Mouse (Mus musculus) intestine, embryonic 16.5 days (tissue): Measurements from ENCODE around the gene Ldb3. TPM values are rescaled to one million over a fixed set of nuclear protein-coding genes. Genes with fewer than 3 reads are reported as not detected.
A peak's percentile ranks its signal among the peaks of the same experiment; 100 is the strongest.

ENCODE experiments used
- ATAC-seq: fragments of 200-750 bp; cut with Nextera tagmentation; 2 replicates; pipeline ENCODE4 v1.8.0; 2017; ENCODE audit warnings: moderate TSS enrichment, moderate library complexity
- H3K27ac ChIP-seq: fragments of 300-500 bp; sonication (generic); 2 replicates; pipeline ENCODE4 v1.5.1; 2014; ENCODE audit warnings: mild to moderate bottlenecking, low read length
- H3K27me3 ChIP-seq: fragments of 300-500 bp; sonication (generic); replicated peaks from 2 replicates; pipeline ENCODE4 v1.6.1; 2014; ENCODE audit warnings: low read length, control low read depth, mixed read lengths; ENCODE audit not compliant: control insufficient read depth, insufficient read depth
- H3K36me3 ChIP-seq: fragments of 300-500 bp; sonication (generic); 2 replicates; pipeline ENCODE4 v1.6.1; 2014; ENCODE audit warnings: low read length, control low read depth; ENCODE audit not compliant: control insufficient read depth, insufficient read depth
- H3K4me1 ChIP-seq: fragments of 300-500 bp; sonication (generic); 2 replicates; pipeline ENCODE4 v1.6.1; 2014; ENCODE audit warnings: low read length, control low read depth, mixed read lengths; ENCODE audit not compliant: control insufficient read depth, insufficient read depth
- H3K4me2 ChIP-seq: fragments of 300-500 bp; sonication (generic); 2 replicates; pipeline ENCODE4 v1.6.1; 2014; ENCODE audit warnings: low read depth, low read length, control low read depth
- H3K4me3 ChIP-seq: fragments of 300-500 bp; sonication (generic); 2 replicates; pipeline ENCODE4 v1.5.1; 2014; ENCODE audit warnings: mild to moderate bottlenecking, low read length
- H3K9ac ChIP-seq: fragments of 300-500 bp; sonication (generic); 2 replicates; pipeline ENCODE4 v1.6.1; 2014; ENCODE audit warnings: low read depth, low read length
- H3K9me3 ChIP-seq: fragments of 300-500 bp; sonication (generic); 2 replicates; pipeline ENCODE4 v1.6.1; 2016; ENCODE audit warnings: low read length, control low read depth; ENCODE audit not compliant: control insufficient read depth
- WGBS: fragments of 180-500 bp; shearing (Covaris S2); extraction: QIAGEN DNeasy Blood & Tissue Kit; methylation state at CpG from one replicate; pipeline ENCODE4 v1.1.7; 2014; 5-methylcytosine and 5-hydroxymethylcytosine counted together
- polyA plus RNA-seq: library from polyadenylated mRNA; unstranded; fragments of >200 nt; fragmentation: Nextera tagmentation; extraction: Ambion mirVana; gene quantifications from 2 replicates; pipeline ENCODE4 v1.2.1, GENCODE M21; 2015

Ldb3 gene
- polyA plus RNA-seq, 1 experiment from 2014 or later, result 12.8 TPM

DNA sequence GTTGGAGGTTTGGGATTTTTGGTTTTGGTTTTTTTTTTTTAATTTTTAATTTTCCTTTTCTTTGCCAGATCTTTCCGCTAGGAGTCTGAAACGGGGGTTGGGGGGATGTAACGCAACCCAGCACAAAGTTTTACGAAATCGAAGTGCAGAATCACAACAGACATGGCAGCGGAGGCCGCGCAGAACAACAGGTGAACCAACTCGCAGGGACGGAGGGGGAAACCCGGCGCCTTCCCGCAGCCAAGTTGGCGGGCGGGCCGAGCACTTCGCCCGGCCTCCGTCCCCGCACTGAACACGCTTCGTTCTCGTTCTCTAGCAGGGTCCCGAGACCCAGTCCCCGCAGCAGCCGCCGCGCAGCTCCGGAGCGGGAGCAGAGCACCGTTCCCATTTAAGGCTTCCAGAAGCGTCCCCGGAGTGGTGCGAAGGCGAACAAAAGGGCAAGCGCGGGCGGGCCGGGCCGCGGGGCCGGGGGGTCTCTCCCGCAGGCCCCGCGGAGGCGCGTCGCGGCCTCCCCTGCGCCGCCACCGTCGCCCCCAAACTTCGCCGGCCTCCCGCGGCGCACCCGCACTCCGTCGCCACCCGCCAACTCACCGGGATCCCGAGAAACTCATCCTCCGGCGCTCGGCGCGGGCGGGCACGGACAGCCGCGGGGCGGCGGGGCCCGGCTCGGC is 86.5 kb downstream of the Ldb3 start:
- peak overlapping the region; percentile 68 for H3K4me2 ChIP-seq
- peak overlapping the region; percentile 98 for H3K9ac ChIP-seq
- H3K27me3 ChIP-seq, result 0 out of 2 replicates have a peak, but pooled peaks cover 5% of the 10 kb centered on the region
- no peaks in the 10 kb centered on the region for H3K36me3 ChIP-seq
- H3K9me3 ChIP-seq, result no peaks in the 10 kb centered on the region
- peaks cover 19% of the 10 kb centered on the region for H3K4me1 ChIP-seq
- ATAC-seq, result peak; percentile 29
- peak overlapping the region; percentile 90 for H3K4me3 ChIP-seq
- H3K27ac ChIP-seq, result peak overlapping the region; percentile 97
- WGBS, result 0% methylated on average over 68 of the region's 77 CpGs

GRCm38 (mm10) chr14:34501447-34501803 is 87.1 kb downstream of the Ldb3 start:
- Histone ChIP-seq H3K27ac (peak overlapping the region; percentile 97), H3K9me3 (no peaks in the 10 kb centered on the region), H3K4me1 (peaks cover 20% of the 10 kb centered on the region), H3K36me3 (no peaks in the 10 kb centered on the region), H3K4me3 (peak overlapping the region; percentile 90), H3K4me2 (peak overlapping the region; percentile 68), H3K9ac (peak overlapping the region; percentile 98), H3K27me3 (0 out of 2 replicates have a peak, but pooled peaks cover 4% of the 10 kb centered on the region)
- ATAC-seq, result no peak
- WGBS, result under 1% methylated on average over 16 of the region's 16 CpGs

- Histone ChIP-seq H3K9ac (peak overlapping the region; percentile 15; the same call in 1 of the 2 replicates), H3K4me3 (peak overlapping the region; percentile 22; the same call in 1 of the 2 replicates), H3K27me3 (no peaks in the 10 kb centered on the region), H3K27ac (no peak overlapping the region), H3K9me3 (no peaks in the 10 kb centered on the region), H3K4me1 (peaks cover 22% of the 10 kb centered on the region), H3K4me2 (peak overlapping the region; percentile 68), H3K36me3 (no peaks in the 10 kb centered on the region)
- ATAC-seq, result no peak
- WGBS, result 14% methylated on average over 4 of the region's 4 CpGs
Observed at GRCm38 (mm10) chr14:34500309-34500708, 88.2 kb downstream of the Ldb3 start.

DNA sequence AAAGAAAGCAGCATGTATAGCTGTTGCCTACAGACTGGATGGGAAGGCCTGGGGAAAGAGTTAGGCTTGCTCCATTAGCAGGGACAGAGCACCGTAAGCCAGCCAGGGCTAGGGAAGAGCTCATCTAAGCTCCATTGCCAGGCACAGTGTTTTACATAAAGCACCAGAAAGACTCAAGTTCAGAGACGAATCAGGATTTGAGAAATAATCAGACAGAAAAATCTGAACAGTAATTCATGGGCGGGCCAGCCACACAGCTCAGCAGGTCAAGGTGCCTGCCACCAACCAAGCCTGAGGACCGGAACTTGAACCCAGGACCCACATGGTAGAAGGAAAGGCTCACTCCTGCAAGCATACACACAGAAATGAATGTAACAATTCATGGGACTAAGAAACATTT is 88.8 kb downstream of the Ldb3 start:
- no peak overlapping the region for H3K4me3 ChIP-seq
- peaks cover 22% of the 10 kb centered on the region for H3K4me1 ChIP-seq
- no peaks in the 10 kb centered on the region for H3K9me3 ChIP-seq
- H3K4me2 ChIP-seq, result peak overlapping the region; percentile 68; the same call in 1 of the 2 replicates
- no peak for ATAC-seq
- H3K27ac ChIP-seq, result no peak overlapping the region
- WGBS, result 54% methylated on average over 4 of the region's 4 CpGs
- no peaks in the 10 kb centered on the region for H3K36me3 ChIP-seq
- no peak overlapping the region for H3K9ac ChIP-seq
- no peaks in the 10 kb centered on the region for H3K27me3 ChIP-seq

DNA sequence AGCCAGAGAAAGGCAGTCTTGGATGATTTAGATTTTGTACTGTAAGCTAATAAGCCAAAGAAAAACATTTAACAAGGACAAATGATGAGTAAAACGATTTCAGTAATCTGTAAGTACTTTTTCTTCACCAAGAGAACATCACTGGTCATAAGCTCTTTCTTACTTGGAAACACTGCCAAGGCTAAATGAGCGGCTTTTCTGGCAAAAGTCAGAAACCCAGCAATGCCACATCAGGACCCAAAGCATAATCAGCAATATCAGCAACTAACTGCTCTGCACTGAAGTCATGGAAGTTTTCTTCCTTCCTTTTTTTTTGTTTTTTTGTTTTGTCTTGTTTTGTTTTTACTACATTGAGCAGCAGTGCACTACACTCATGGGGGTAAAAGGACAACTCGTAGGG is 91.1 kb downstream of the Ldb3 start:
- 71% methylated on average over 3 of the region's 3 CpGs for WGBS

GRCm38 (mm10) chr14:34493682-34494081 is 94.8 kb downstream of the Ldb3 start:
- WGBS, result 89% methylated on average over 3 of the region's 3 CpGs
- Histone ChIP-seq H3K9ac (no peak overlapping the region), H3K27me3 (no peaks in the 10 kb centered on the region), H3K4me3 (no peak overlapping the region), H3K4me2 (no peak overlapping the region), H3K9me3 (no peaks in the 10 kb centered on the region), H3K4me1 (peaks cover 13% of the 10 kb centered on the region), H3K36me3 (no peaks in the 10 kb centered on the region), H3K27ac (no peak overlapping the region)
- no peak for ATAC-seq

More for the DNA sequence above, 91.1 kb downstream of the Ldb3 start:
- Histone ChIP-seq H3K4me2 (no peak overlapping the region), H3K4me1 (peaks cover 16% of the 10 kb centered on the region), H3K4me3 (no peak overlapping the region), H3K9me3 (no peaks in the 10 kb centered on the region), H3K27me3 (no peaks in the 10 kb centered on the region), H3K27ac (no peak overlapping the region), H3K36me3 (no peaks in the 10 kb centered on the region), H3K9ac (no peak overlapping the region)
- ATAC-seq, result no peak

GRCm38 (mm10) chr14:34492688-34493087 is 95.8 kb downstream of the Ldb3 start:
- ATAC-seq, result no peak
- Histone ChIP-seq H3K4me1 (peaks cover 20% of the 10 kb centered on the region), H3K4me3 (no peak overlapping the region), H3K27me3 (no peaks in the 10 kb centered on the region), H3K9me3 (no peaks in the 10 kb centered on the region), H3K4me2 (no peak overlapping the region), H3K36me3 (no peaks in the 10 kb centered on the region), H3K27ac (no peak overlapping the region), H3K9ac (no peak overlapping the region)
- WGBS, result 81% methylated on average over 2 of the region's 2 CpGs

DNA sequence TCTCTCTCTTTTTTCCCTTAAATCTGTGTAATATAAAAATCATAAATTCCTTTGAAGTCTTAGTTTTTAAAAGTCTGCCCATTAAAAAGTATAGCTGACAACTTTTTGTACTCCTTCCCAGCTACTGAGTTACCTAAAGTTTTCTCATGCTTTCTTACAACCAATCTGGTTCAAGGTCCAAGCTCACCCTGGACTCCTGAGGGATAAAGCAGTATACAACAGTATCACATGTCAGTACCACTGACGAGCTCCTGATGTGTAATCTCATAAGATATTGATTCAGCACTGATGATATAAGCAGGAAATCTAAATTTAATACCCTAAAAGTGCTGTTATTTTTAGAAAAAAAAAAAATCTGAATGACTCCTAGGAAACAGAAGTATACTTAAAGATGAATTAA is 97.5 kb downstream of the Ldb3 start:
- no peak overlapping the region for H3K27ac ChIP-seq
- H3K4me3 ChIP-seq, result no peak overlapping the region
- no peaks in the 10 kb centered on the region for H3K27me3 ChIP-seq
- peak; percentile 61; the same call in 1 of the 2 replicates for ATAC-seq
- 52% methylated on average over 1 of the region's 1 CpGs for WGBS
- H3K9ac ChIP-seq, result no peak overlapping the region
- no peaks in the 10 kb centered on the region for H3K36me3 ChIP-seq
- peaks cover 19% of the 10 kb centered on the region for H3K4me1 ChIP-seq
- H3K9me3 ChIP-seq, result no peaks in the 10 kb centered on the region
- H3K4me2 ChIP-seq, result no peak overlapping the region

GRCm38 (mm10) chr14:34489928-34490327 is 98.6 kb downstream of the Ldb3 start:
- Histone ChIP-seq H3K4me2 (no peak overlapping the region), H3K9ac (no peak overlapping the region), H3K4me1 (peaks cover 19% of the 10 kb centered on the region), H3K36me3 (no peaks in the 10 kb centered on the region), H3K9me3 (no peaks in the 10 kb centered on the region), H3K27me3 (no peaks in the 10 kb centered on the region), H3K27ac (no peak overlapping the region), H3K4me3 (no peak overlapping the region)
- WGBS, result 53% methylated on average over 2 of the region's 2 CpGs
- ATAC-seq, result peak; percentile 52

- peaks cover 24% of the 10 kb centered on the region for H3K4me1 ChIP-seq
- ATAC-seq, result no peak
- no peaks in the 10 kb centered on the region for H3K27me3 ChIP-seq
- no peak overlapping the region for H3K9ac ChIP-seq
- WGBS, result 65% methylated on average over 8 of the region's 8 CpGs
- H3K27ac ChIP-seq, result no peak overlapping the region
- H3K4me2 ChIP-seq, result no peak overlapping the region
- no peaks in the 10 kb centered on the region for H3K9me3 ChIP-seq
- no peaks in the 10 kb centered on the region for H3K36me3 ChIP-seq
- H3K4me3 ChIP-seq, result no peak overlapping the region
Observed at GRCm38 (mm10) chr14:34486169-34486568, 102.3 kb downstream of the Ldb3 start.
